Mouse (Mus musculus) ES-Bruce4 (cell line): Measurements from ENCODE around the gene Ttc5.

ENCODE experiments used
- CTCF ChIP-seq: IDR thresholded peaks from one replicate; pipeline ENCODE4 v1.8.1; 2011; ENCODE audit warnings: low read depth, low read length
- EP300 ChIP-seq: IDR thresholded peaks from 2 replicates; pipeline ENCODE4 v1.6.1; 2011; ENCODE audit warnings: low read depth, low read length; ENCODE audit not compliant: insufficient read depth
- POLR2A ChIP-seq: IDR thresholded peaks from one replicate; pipeline ENCODE4 v1.8.1; 2011; ENCODE audit warnings: low read length; ENCODE audit not compliant: insufficient read depth

- no peak for TF ChIP-seq CTCF
- TF ChIP-seq EP300 = no peak
- no peak for TF ChIP-seq POLR2A
Measured at GRCm38 (mm10) chr14:50802843-50803562, 17.7 kb upstream of the Ttc5 start.
